Mouse (Mus musculus) kidney, embryonic 15.5 days (tissue): ENCODE measurements around the gene Cyp46a1. TPM values are rescaled to one million over a fixed set of nuclear protein-coding genes. Genes with fewer than 3 reads are reported as not detected.

Experiments used
- ATAC-seq: fragments of 200-750 bp; cut with Nextera tagmentation; replicated peaks from 2 replicates; pipeline ENCODE4 v1.8.0; 2017; ENCODE audit warnings: moderate TSS enrichment; ENCODE audit not compliant: low FRiP score
- H3K27ac ChIP-seq: fragments of 300-500 bp; sonication (generic); 2 replicates; pipeline ENCODE4 v1.5.1; 2015; ENCODE audit warnings: mild to moderate bottlenecking, inconsistent platforms
- H3K27me3 ChIP-seq: fragments of 300-500 bp; sonication (generic); 2 replicates; pipeline ENCODE4 v1.6.1; 2015; ENCODE audit warnings: inconsistent platforms
- H3K36me3 ChIP-seq: fragments of 300-500 bp; sonication (generic); 2 replicates; pipeline ENCODE4 v1.6.1; 2015; ENCODE audit warnings: inconsistent platforms
- H3K4me1 ChIP-seq: fragments of 300-500 bp; sonication (generic); 2 replicates; pipeline ENCODE4 v1.6.1; 2015; ENCODE audit warnings: inconsistent platforms
- H3K4me2 ChIP-seq: fragments of 300-500 bp; sonication (generic); 2 replicates; pipeline ENCODE4 v1.6.1; 2015; ENCODE audit warnings: moderate library complexity, mild to moderate bottlenecking, inconsistent platforms
- H3K4me3 ChIP-seq: fragments of 300-500 bp; sonication (generic); replicated peaks from 2 replicates; pipeline ENCODE4 v1.5.1; 2015; ENCODE audit warnings: mild to moderate bottlenecking, inconsistent platforms
- H3K9ac ChIP-seq: fragments of 300-500 bp; sonication (generic); 2 replicates; pipeline ENCODE4 v1.6.1; 2015; ENCODE audit warnings: mild to moderate bottlenecking, inconsistent platforms
- H3K9me3 ChIP-seq: fragments of 300-500 bp; sonication (generic); replicated peaks from 2 replicates; pipeline ENCODE4 v1.6.1; 2016; ENCODE audit warnings: inconsistent platforms
- WGBS: fragments of 180-500 bp; shearing (Covaris S2); methylation state at CpG from one replicate; pipeline ENCODE4 v1.1.7; 2015; ENCODE audit warnings: mixed read lengths; 5-methylcytosine and 5-hydroxymethylcytosine counted together
- polyA plus RNA-seq: library from polyadenylated mRNA; unstranded; fragments of >200 nt; fragmentation: Nextera tagmentation; extraction: Ambion mirVana; gene quantifications from 2 replicates; pipeline ENCODE4 v1.2.1, GENCODE M21; 2015

Gene Cyp46a1
- 10.0 and 10.9 TPM in 2 replicates for polyA plus RNA-seq

DNA sequence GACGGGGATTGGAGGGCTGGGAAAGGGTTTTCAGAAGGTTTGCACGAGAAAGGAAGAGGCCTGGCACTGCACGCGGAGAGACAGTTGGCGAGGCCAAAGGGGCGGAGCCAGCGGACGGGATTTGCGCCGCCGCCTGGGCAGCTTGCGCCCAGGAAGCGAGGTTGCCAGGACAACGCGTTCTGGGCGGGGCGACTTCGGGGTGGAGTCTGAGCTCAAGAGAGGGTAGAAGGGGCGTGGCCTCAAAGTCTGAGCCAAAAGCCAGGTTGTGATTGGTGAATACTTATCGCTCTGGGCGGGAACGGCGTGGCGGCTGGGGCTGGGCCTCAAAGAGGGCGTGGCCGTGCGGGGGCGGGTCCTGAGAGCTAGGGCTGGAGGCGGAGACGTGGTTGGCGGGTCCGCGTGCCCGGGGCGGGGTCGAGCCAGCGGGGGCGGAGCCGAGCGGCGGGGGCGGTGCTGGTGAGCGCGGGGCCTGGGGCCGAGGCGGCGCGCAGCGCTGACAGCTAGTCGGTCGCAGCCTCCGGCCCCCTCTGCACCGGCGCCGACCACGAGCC is at the start of gene Cyp46a1:
Gene Cyp46a1, plus strand, starts transcription at position 487 of the 551 bp plus-strand sequence.
- WGBS = 1% methylated on average over 38 of the region's 56 CpGs
- peak within 1 kb of the TSS; percentile 100 for H3K4me2 ChIP-seq
- H3K9ac ChIP-seq = peak within 1 kb of the TSS; percentile 68
- peaks cover 66% of the 10 kb centered on the region for H3K27me3 ChIP-seq
- peak; percentile 92 for ATAC-seq
- H3K4me3 ChIP-seq = peak within 1 kb of the TSS; percentile 75
- no peaks in the 10 kb centered on the region for H3K36me3 ChIP-seq
- H3K9me3 ChIP-seq = no peaks in the 10 kb centered on the region
- H3K27ac ChIP-seq = peak within 1 kb of the TSS; percentile 77
- H3K4me1 ChIP-seq = peaks cover 26% of the 10 kb centered on the region

DNA sequence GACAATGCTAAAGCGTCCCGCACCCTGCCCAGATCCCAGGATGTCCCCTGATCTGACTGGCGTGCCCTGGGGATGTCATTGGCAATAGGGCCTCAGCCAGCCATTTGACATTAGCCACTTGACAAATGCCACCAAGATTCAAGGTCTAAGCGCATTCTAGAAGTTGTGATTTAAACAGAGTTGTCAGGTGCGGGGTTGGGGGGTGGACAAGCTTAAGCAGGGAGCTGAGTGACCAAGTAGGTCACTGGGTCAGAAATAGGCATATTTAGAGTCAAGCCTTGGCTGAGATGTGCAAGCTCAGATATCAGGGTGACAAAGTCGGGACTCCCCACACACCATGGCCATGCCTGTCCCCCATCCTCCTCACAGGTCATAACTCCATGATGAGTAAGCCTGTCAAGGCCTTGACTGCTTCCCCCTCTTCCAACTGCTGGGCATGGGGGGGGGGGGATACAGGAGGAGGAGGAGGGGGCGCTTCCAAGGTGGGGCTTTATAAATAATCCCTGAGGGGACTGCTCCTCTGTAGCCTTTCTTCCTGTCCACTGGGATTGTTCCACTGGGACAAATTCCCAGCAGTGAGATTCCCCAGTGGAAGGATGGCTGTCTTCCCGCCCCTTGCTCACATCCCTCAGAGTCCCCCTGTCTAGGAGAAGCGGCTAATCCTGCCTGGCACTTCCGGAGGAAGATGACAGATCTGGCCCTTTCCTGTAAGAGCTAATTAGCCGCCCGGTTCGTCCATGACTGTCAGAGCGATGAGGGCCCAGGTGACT is 49.5 kb upstream of the Cyp46a1 start:
- H3K4me3 ChIP-seq = no peak overlapping the region
- ATAC-seq = 0 out of 2 replicates have a peak, but pooled peaks have one; percentile 7
- H3K27ac ChIP-seq = 0 out of 2 replicates have a peak overlapping the region, but pooled peaks have one; percentile 34
- peaks cover 10% of the 10 kb centered on the region; the same call in 1 of the 2 replicates for H3K27me3 ChIP-seq
- peaks cover 30% of the 10 kb centered on the region for H3K4me1 ChIP-seq
- no peaks in the 10 kb centered on the region for H3K36me3 ChIP-seq
- H3K9me3 ChIP-seq = no peaks in the 10 kb centered on the region
- 38% methylated on average over 14 of the region's 14 CpGs for whole genome bisulfite sequencing
- H3K9ac ChIP-seq = no peak overlapping the region
- peak overlapping the region; percentile 29 for H3K4me2 ChIP-seq

DNA sequence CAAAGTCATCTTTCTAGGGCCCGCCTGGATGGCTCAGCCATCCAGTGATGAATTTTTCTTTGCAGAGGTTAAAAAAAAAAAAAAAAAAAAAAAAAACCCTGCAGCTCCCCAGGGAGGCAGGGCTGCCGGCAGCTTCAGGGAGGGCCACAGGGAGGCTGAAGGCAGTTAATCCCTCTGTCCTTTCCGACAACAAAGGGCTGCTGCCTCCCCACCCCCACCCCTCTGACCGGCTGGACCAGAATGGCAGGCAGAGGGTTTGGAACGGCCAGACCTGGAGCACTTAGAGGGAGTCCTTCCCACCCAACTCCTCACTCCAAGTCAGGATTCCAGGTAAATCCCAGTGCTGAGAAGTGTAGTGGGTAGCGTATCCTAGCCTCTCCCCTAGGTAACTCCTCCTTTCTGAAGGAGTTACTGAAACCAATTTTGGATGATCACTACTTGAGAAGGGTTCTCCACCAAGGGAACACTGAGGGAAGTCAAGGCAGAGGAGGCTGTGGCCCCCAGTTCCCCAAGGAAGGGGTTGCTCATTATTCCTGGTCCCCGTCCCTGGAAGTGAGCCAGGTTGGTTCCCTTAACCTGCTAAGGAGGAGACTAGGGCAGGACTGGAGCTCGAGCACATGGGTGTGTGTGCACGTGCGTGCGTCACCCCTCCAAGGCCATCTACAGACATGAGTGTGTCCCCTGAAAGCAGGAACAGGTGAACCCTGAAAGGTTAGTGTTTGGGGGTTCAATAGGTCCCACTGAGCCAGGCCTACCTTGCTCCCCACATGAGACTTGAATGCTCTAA is 48.8 kb upstream of the Cyp46a1 start:
- H3K4me1 ChIP-seq = peaks cover 30% of the 10 kb centered on the region
- H3K9ac ChIP-seq = no peak overlapping the region
- 33% methylated on average over 11 of the region's 11 CpGs for WGBS
- H3K27ac ChIP-seq = 0 out of 2 replicates have a peak overlapping the region, but pooled peaks have one; percentile 34
- peak overlapping the region; percentile 29 for H3K4me2 ChIP-seq
- no peak overlapping the region for H3K4me3 ChIP-seq
- ATAC-seq = peak; percentile 58; the same call in 1 of the 2 replicates
- H3K9me3 ChIP-seq = no peaks in the 10 kb centered on the region
- H3K27me3 ChIP-seq = peaks cover 10% of the 10 kb centered on the region; the same call in 1 of the 2 replicates
- H3K36me3 ChIP-seq = no peaks in the 10 kb centered on the region

DNA sequence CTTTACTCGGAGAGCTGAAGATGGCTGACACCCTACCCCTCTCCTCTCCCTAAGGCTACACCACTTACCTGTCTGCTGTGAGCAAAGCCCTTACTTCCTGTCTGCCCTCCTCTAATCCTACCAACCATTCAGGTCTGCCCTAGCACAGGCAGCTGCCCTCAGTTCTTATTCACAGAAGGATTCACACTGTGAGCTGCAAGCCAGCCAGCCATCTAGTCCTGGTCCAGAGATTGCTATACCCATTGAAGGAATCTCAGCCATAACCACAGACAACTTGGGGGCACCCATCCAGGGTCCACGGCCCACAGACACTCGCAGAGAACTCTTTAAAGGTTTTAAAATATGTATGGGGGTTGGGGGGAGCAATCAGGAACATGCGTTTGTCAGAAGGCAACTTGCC is 47.8 kb upstream of the Cyp46a1 start:
- no peak overlapping the region for H3K4me3 ChIP-seq
- H3K4me1 ChIP-seq = peaks cover 30% of the 10 kb centered on the region
- no peaks in the 10 kb centered on the region for H3K36me3 ChIP-seq
- no peaks in the 10 kb centered on the region for H3K9me3 ChIP-seq
- WGBS = 85% methylated on average over 4 of the region's 4 CpGs
- no peak overlapping the region for H3K27ac ChIP-seq
- H3K9ac ChIP-seq = no peak overlapping the region
- no peak overlapping the region for H3K4me2 ChIP-seq
- ATAC-seq = no peak
- H3K27me3 ChIP-seq = 0 out of 2 replicates have a peak, but pooled peaks cover 3% of the 10 kb centered on the region

DNA sequence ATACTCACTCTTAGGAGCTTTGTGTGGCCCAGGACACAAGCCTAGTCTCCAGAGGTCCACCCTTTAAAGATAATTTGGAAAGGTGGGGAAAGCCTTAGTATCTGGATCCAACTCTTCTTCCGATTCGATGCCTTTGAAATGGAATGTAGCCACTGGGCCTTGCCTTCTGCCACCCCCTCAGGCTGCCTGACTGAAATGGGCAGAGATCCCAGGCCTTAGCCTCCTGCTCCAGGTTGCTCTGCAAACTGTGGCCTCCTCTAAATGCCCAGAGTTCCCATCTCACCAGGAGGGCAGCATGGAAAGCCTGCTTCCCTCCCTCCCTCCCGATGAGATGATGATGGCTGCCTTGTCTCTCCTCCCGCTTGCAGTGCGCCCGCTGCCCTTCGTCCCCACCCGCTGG is 47.2 kb upstream of the Cyp46a1 start:
- WGBS = 96% methylated on average over 8 of the region's 8 CpGs

DNA sequence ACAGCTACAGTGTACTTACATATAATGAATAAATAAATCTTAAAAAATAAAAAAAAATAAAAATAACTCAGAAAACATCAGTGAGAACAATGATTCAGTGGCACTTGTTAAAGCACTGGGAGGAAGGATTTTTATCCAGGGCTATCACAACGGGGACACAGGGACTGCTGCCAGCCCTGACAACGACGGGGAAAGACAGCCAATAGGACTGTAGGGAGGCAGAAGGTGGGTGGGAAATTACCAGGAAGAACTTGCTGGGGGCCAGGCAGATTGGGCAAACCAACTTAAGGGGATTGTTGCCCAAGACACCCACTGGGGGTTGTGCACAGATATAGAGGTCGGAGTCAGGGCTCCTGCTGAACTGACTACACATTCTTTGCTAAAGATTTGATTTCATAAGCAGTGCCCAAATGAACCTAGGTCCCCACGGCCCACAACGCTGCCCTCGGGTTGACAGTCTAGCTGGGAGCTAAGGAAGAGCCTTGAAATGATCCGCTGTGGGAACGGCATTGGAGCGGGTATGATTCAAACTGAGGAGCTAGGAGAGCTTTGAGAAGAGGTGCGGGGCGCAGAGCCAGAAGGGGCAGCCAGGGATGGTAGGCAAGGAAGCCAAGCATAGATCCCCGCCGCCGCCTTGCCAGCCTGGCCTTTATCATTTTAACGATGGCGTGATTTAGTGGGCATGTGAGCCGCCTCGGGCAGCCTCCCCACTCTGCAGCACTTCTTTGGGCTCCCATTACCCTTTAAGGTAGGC is 45.9 kb upstream of the Cyp46a1 start:
- WGBS = 57% methylated on average over 19 of the region's 19 CpGs

More for the DNA sequence above, 47.2 kb upstream of the Cyp46a1 start:
- H3K4me1 ChIP-seq = peaks cover 31% of the 10 kb centered on the region
- H3K27ac ChIP-seq = no peak overlapping the region
- no peak overlapping the region for H3K4me3 ChIP-seq
- no peaks in the 10 kb centered on the region for H3K36me3 ChIP-seq
- no peak for ATAC-seq
- 0 out of 2 replicates have a peak, but pooled peaks cover 3% of the 10 kb centered on the region for H3K27me3 ChIP-seq
- H3K9me3 ChIP-seq = no peaks in the 10 kb centered on the region
- H3K9ac ChIP-seq = no peak overlapping the region
- H3K4me2 ChIP-seq = no peak overlapping the region

DNA sequence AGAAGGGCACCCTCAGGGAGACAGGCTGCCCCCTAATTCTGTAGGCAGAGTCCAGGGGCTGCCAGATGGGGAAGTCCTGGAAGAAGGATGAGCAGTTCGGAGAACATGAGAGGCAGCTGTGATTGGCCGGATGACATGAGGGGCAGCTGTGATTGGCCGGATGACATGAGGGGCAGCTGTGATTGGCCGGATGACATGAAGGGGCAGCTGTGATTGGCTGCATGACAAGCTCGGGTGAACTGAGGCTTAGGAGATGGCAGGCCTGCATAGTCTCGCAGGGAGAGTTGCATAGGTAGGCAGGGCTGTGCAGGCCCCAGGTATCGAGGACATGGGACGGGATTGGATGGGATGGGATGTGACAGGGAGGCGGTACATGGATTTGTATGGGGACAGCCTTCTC is 41.8 kb upstream of the Cyp46a1 start:
- H3K9me3 ChIP-seq = no peaks in the 10 kb centered on the region
- 16% methylated on average over 9 of the region's 9 CpGs for WGBS
- H3K4me1 ChIP-seq = peaks cover 17% of the 10 kb centered on the region
- no peak overlapping the region for H3K9ac ChIP-seq
- no peak overlapping the region for H3K27ac ChIP-seq
- no peaks in the 10 kb centered on the region for H3K36me3 ChIP-seq
- H3K27me3 ChIP-seq = peaks cover 12% of the 10 kb centered on the region
- ATAC-seq = peak; percentile 44
- peak overlapping the region; percentile 39 for H3K4me2 ChIP-seq
- no peak overlapping the region for H3K4me3 ChIP-seq

More for the DNA sequence above, 45.9 kb upstream of the Cyp46a1 start:
- Histone ChIP-seq H3K4me1 (peaks cover 40% of the 10 kb centered on the region), H3K36me3 (no peaks in the 10 kb centered on the region), H3K27me3 (no peaks in the 10 kb centered on the region), H3K9me3 (no peaks in the 10 kb centered on the region), H3K9ac (no peak overlapping the region), H3K4me3 (no peak overlapping the region), H3K27ac (no peak overlapping the region), H3K4me2 (no peak overlapping the region)
- ATAC-seq = no peak

DNA sequence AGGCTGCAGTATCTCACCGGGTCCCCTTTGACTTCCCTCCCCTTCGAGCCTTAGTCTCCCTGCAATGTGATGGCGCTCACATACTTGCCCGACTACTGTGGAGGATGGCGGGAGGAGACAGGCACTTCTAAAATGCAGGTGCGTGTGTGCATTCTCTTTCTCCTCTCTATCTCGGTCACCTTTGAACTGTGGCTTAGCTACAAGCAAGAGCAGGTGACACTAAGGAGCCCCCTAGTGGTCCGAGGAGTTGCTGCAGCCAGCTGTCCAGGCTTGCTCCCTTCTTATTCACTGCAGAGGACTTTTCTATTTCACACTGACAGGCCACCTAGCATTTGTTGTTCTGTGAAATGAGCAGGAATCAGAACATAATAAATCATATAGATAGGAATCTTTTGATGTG is 41.2 kb upstream of the Cyp46a1 start:
- H3K36me3 ChIP-seq = no peaks in the 10 kb centered on the region
- no peak overlapping the region for H3K27ac ChIP-seq
- peaks cover 17% of the 10 kb centered on the region for H3K4me1 ChIP-seq
- H3K27me3 ChIP-seq = peaks cover 12% of the 10 kb centered on the region
- WGBS = 1% methylated on average over 8 of the region's 8 CpGs
- peak; percentile 40; the same call in 1 of the 2 replicates for ATAC-seq
- H3K4me2 ChIP-seq = peak overlapping the region; percentile 39
- H3K9me3 ChIP-seq = no peaks in the 10 kb centered on the region
- H3K9ac ChIP-seq = no peak overlapping the region
- no peak overlapping the region for H3K4me3 ChIP-seq

DNA sequence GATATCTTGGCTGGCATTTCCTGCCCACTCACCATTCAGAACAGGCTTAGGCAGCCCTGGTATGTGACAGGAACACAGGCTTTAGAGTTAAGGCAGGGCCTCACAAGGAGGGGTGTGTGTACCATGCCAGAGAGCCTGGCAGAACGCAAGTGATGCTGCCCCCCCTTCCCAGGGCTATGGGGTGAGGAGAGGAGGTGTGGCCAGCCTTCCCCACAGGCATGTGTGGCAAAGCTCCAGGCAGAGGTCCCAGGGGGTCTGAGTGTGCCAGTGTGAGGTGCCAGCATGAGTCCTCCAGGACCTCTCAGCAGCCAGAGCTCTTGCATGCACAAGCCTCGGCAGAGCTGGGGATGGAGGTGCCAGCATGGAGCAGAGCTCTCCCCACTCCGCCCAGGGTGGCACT is 39.6 kb upstream of the Cyp46a1 start:
- Histone ChIP-seq H3K36me3 (no peaks in the 10 kb centered on the region), H3K9ac (no peak overlapping the region), H3K4me2 (no peak overlapping the region), H3K4me1 (peaks cover 10% of the 10 kb centered on the region), H3K9me3 (no peaks in the 10 kb centered on the region), H3K27ac (no peak overlapping the region), H3K27me3 (peaks cover 12% of the 10 kb centered on the region), H3K4me3 (no peak overlapping the region)
- no peak for ATAC-seq
- 75% methylated on average over 3 of the region's 3 CpGs for WGBS

DNA sequence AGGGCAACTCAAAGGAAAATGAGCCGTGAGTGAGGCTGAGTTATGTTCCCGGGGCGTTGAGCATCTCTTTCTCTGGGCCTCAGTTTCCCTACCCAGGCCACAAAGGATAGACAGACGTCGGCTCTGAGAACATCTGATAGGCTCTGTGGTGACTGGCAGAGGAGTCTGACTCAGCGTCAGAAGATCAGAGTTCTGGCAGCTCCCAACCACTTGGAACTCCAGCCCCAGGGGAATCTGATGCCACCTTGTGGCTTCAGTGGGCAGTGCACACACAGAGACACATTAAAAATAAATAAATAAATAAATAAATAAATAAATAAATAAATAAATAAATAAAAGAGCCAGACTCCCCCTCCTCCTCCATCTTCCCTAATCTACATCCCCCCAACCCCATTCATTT is 37.1 kb upstream of the Cyp46a1 start:
- Histone ChIP-seq H3K27ac (no peak overlapping the region), H3K9me3 (no peaks in the 10 kb centered on the region), H3K36me3 (no peaks in the 10 kb centered on the region), H3K4me1 (peaks cover 9% of the 10 kb centered on the region), H3K9ac (no peak overlapping the region), H3K4me2 (no peak overlapping the region), H3K27me3 (peaks cover 12% of the 10 kb centered on the region), H3K4me3 (no peak overlapping the region)
- no peak for ATAC-seq
- WGBS = 86% methylated on average over 6 of the region's 6 CpGs

DNA sequence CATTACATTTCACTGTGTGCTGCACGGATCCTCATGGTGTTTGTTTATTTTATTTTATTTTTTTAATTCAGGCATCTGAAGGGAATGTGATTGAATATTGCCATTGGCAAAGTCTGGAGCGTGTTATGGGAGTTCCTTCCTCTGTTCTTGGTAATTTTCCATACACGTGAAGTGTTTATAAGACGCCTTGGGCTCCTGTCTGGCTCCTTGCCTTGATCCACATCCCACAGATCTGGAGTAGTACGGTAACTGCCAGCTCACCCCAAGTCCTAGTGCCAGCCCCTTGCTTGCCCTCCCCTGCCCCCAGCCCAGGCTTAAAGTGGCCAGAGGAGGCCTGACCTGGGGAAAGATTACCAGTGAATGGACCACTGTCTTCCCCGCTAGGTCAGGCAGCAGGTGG is 33.2 kb upstream of the Cyp46a1 start:
- Histone ChIP-seq H3K9me3 (no peaks in the 10 kb centered on the region), H3K4me1 (peaks cover 5% of the 10 kb centered on the region), H3K27me3 (peaks cover 24% of the 10 kb centered on the region), H3K4me3 (no peak overlapping the region), H3K9ac (no peak overlapping the region), H3K27ac (no peak overlapping the region), H3K36me3 (no peaks in the 10 kb centered on the region), H3K4me2 (no peak overlapping the region)
- 77% methylated on average over 6 of the region's 6 CpGs for WGBS
- no peak for ATAC-seq
